Mouse (Mus musculus): Measurements from ENCODE around the gene Ghr. TPM values are rescaled to one million over a fixed set of nuclear protein-coding genes. Genes with fewer than 3 reads are reported as not detected.

The Ghr gene
- polyA plus RNA-seq, 1 experiment from 2014 or later: 96.4 TPM

GRCm38 (mm10) chr15:3445285-3445909 lies 137.9 kb downstream of the Ghr start:
- Histone ChIP-seq H3K9me3 (ENCODE audit: low read length) (no peaks in the 10 kb centered on the region), H3K4me3 (ENCODE audit: low read depth, low read length) (no peak overlapping the region), H3K36me3 (ENCODE audit: insufficient read depth, low read length) (no peaks in the 10 kb centered on the region), H3K9ac (replicated peaks; ENCODE audit: low read depth) (no peak overlapping the region), H3K4me1 (ENCODE audit: insufficient read depth, low read depth, low read length) (no peaks in the 10 kb centered on the region; the same call in 1 of the 2 replicates), H3K27ac (ENCODE audit: low read length) (no peak overlapping the region), H3K4me2 (replicated peaks; ENCODE audit: low read depth, low read length) (no peak overlapping the region), H3K27me3 (replicated peaks; ENCODE audit: insufficient read depth, low read length) (no peaks in the 10 kb centered on the region)
- WGBS: 55% methylated on average over 7 of the region's 7 CpGs
- TF ChIP-seq EP300 (IDR thresholded peaks at IDR 0.05) (no peak), CTCF (IDR thresholded peaks at IDR 0.05) (no peak)
- ATAC-seq (no peak), DNase-seq (ENCODE audit: low spot score) (no peak)

GRCm38 (mm10) chr15:3444448-3445020 lies 138.8 kb downstream of the Ghr start:
- TF ChIP-seq CTCF (IDR thresholded peaks at IDR 0.05) (no peak), EP300 (IDR thresholded peaks at IDR 0.05) (peak; percentile 58; the same call in 1 of the 2 replicates)
- Histone ChIP-seq H3K27me3 (replicated peaks; ENCODE audit: insufficient read depth, low read length) (no peaks in the 10 kb centered on the region), H3K9me3 (ENCODE audit: low read length) (no peaks in the 10 kb centered on the region), H3K4me3 (ENCODE audit: low read depth, low read length) (no peak overlapping the region), H3K36me3 (ENCODE audit: insufficient read depth, low read length) (no peaks in the 10 kb centered on the region), H3K9ac (replicated peaks; ENCODE audit: low read depth) (no peak overlapping the region), H3K27ac (ENCODE audit: low read length) (no peak overlapping the region), H3K4me2 (replicated peaks; ENCODE audit: low read depth, low read length) (no peak overlapping the region), H3K4me1 (ENCODE audit: insufficient read depth, low read depth, low read length) (no peaks in the 10 kb centered on the region; the same call in 1 of the 2 replicates)
- ATAC-seq (peak; percentile 78), DNase-seq (ENCODE audit: low spot score) (peak; percentile 30)
- 39% methylated on average over 8 of the region's 8 CpGs for WGBS

GRCm38 (mm10) chr15:3441506-3442286 lies 141.6 kb downstream of the Ghr start:
- no peak overlapping the region for H3K9ac ChIP-seq (replicated peaks; ENCODE audit: low read depth)
- ATAC-seq (0 out of 2 replicates have a peak, but pooled peaks have one; percentile 25), DNase-seq (ENCODE audit: low spot score) (peak; percentile 46)
- TF ChIP-seq CTCF (IDR thresholded peaks at IDR 0.05) (peak; percentile 85), EP300 (IDR thresholded peaks at IDR 0.05) (no peak)
- no peaks in the 10 kb centered on the region for H3K27me3 ChIP-seq (replicated peaks; ENCODE audit: insufficient read depth, low read length)
- H3K4me1 ChIP-seq (ENCODE audit: insufficient read depth, low read depth, low read length): no peaks in the 10 kb centered on the region; the same call in 1 of the 2 replicates
- H3K27ac ChIP-seq (ENCODE audit: low read length): no peak overlapping the region
- H3K36me3 ChIP-seq (ENCODE audit: insufficient read depth, low read length): no peaks in the 10 kb centered on the region
- 57% methylated on average over 4 of the region's 4 CpGs for WGBS
- no peak overlapping the region for H3K4me3 ChIP-seq (ENCODE audit: low read depth, low read length)
- H3K9me3 ChIP-seq (ENCODE audit: low read length): no peaks in the 10 kb centered on the region
- no peak overlapping the region for H3K4me2 ChIP-seq (replicated peaks; ENCODE audit: low read depth, low read length)

- TF ChIP-seq CTCF (IDR thresholded peaks at IDR 0.05): no peak
- TF ChIP-seq EP300 (IDR thresholded peaks at IDR 0.05): no peak
- Histone ChIP-seq H3K27ac (ENCODE audit: low read length) (no peak overlapping the region), H3K4me3 (ENCODE audit: low read depth, low read length) (no peak overlapping the region), H3K9ac (replicated peaks; ENCODE audit: low read depth) (no peak overlapping the region), H3K4me1 (ENCODE audit: insufficient read depth, low read depth, low read length) (peaks cover 4% of the 10 kb centered on the region; the same call in 1 of the 2 replicates), H3K4me2 (replicated peaks; ENCODE audit: low read depth, low read length) (no peak overlapping the region), H3K27me3 (replicated peaks; ENCODE audit: insufficient read depth, low read length) (no peaks in the 10 kb centered on the region), H3K9me3 (ENCODE audit: low read length) (no peaks in the 10 kb centered on the region), H3K36me3 (ENCODE audit: insufficient read depth, low read length) (no peaks in the 10 kb centered on the region)
- WGBS: 55% methylated on average over 3 of the region's 3 CpGs
- DNase-seq (ENCODE audit: low spot score) (no peak), ATAC-seq (no peak)
These were observed 145.9 kb downstream of the Ghr start for GRCm38 (mm10) chr15:3437381-3437780.

- no peaks in the 10 kb centered on the region for H3K36me3 ChIP-seq (ENCODE audit: insufficient read depth, low read length)
- 36% methylated on average over 4 of the region's 4 CpGs for WGBS
- H3K27ac ChIP-seq (ENCODE audit: low read length): no peak overlapping the region; the same call in 1 of the 2 replicates
- no peak overlapping the region for H3K9ac ChIP-seq (replicated peaks; ENCODE audit: low read depth)
- H3K4me3 ChIP-seq (ENCODE audit: low read depth, low read length): no peak overlapping the region
- DNase-seq (ENCODE audit: low spot score) (peak; percentile 46), ATAC-seq (peak; percentile 60)
- peaks cover 4% of the 10 kb centered on the region; the same call in 1 of the 2 replicates for H3K4me1 ChIP-seq (ENCODE audit: insufficient read depth, low read depth, low read length)
- no peak overlapping the region for H3K4me2 ChIP-seq (replicated peaks; ENCODE audit: low read depth, low read length)
- TF ChIP-seq CTCF (IDR thresholded peaks at IDR 0.05): no peak
- TF ChIP-seq EP300 (IDR thresholded peaks at IDR 0.05): peak; percentile 93
- H3K9me3 ChIP-seq (ENCODE audit: low read length): no peaks in the 10 kb centered on the region
- H3K27me3 ChIP-seq (replicated peaks; ENCODE audit: insufficient read depth, low read length): no peaks in the 10 kb centered on the region
These were observed 147.7 kb downstream of the Ghr start for GRCm38 (mm10) chr15:3435637-3436036.

- H3K4me3 ChIP-seq (ENCODE audit: low read depth, low read length): no peak overlapping the region
- H3K9me3 ChIP-seq (ENCODE audit: low read length): no peaks in the 10 kb centered on the region
- no peak overlapping the region for H3K9ac ChIP-seq (replicated peaks; ENCODE audit: low read depth)
- TF ChIP-seq EP300 (IDR thresholded peaks at IDR 0.05) (no peak), CTCF (IDR thresholded peaks at IDR 0.05) (no peak)
- DNase-seq (ENCODE audit: low spot score) (no peak), ATAC-seq (no peak)
- no peaks in the 10 kb centered on the region for H3K36me3 ChIP-seq (ENCODE audit: insufficient read depth, low read length)
- H3K4me2 ChIP-seq (replicated peaks; ENCODE audit: low read depth, low read length): no peak overlapping the region
- H3K27ac ChIP-seq (ENCODE audit: low read length): no peak overlapping the region
- 60% methylated on average over 3 of the region's 3 CpGs for WGBS
- no peaks in the 10 kb centered on the region for H3K27me3 ChIP-seq (replicated peaks; ENCODE audit: insufficient read depth, low read length)
- peaks cover 4% of the 10 kb centered on the region; the same call in 1 of the 2 replicates for H3K4me1 ChIP-seq (ENCODE audit: insufficient read depth, low read depth, low read length)
These were observed 148.8 kb downstream of the Ghr start for GRCm38 (mm10) chr15:3434461-3434860.

Data from lung, postnatal 0 days (tissue).